Mouse (Mus musculus) liver (tissue): ENCODE data around the gene Nr1h2.
A peak's percentile ranks its signal among the peaks of the same experiment; 100 is the strongest.

Source experiments
- DNase-seq: peaks from one replicate; pipeline ENCODE4 v3.0.0-alpha.2; 2020; ENCODE audit warnings: mixed read lengths

Gene Nr1h2

GRCm38 (mm10) chr7:44584921-44585320, 31.2 kb upstream of the Nr1h2 start:
- DNase-seq = no peak

- DNase-seq = no peak
Measured at GRCm38 (mm10) chr7:44584265-44584804, 30.6 kb upstream of the Nr1h2 start.

GRCm38 (mm10) chr7:44583146-44583545, 29.4 kb upstream of the Nr1h2 start:
- no peak for DNase-seq

GRCm38 (mm10) chr7:44582709-44583108, 29.0 kb upstream of the Nr1h2 start:
- no peak for DNase-seq

- no peak for DNase-seq
Measured at GRCm38 (mm10) chr7:44581637-44582036, 27.9 kb upstream of the Nr1h2 start.

- DNase-seq = no peak
Measured at GRCm38 (mm10) chr7:44576333-44576844, 22.6 kb upstream of the Nr1h2 start.

GRCm38 (mm10) chr7:44572956-44573484, 19.3 kb upstream of the Nr1h2 start:
- no peak for DNase-seq

- no peak for DNase-seq
Measured at GRCm38 (mm10) chr7:44572213-44572701, 18.5 kb upstream of the Nr1h2 start, which contains the start of gene Napsa. Gene Napsa, plus strand, starts transcription at chr7:44572380.

- no peak for DNase-seq
Measured at GRCm38 (mm10) chr7:44571811-44572210, 18.1 kb upstream of the Nr1h2 start.

- DNase-seq = no peak
Measured at GRCm38 (mm10) chr7:44570989-44571388, 17.2 kb upstream of the Nr1h2 start.

GRCm38 (mm10) chr7:44568803-44569202, 15.1 kb upstream of the Nr1h2 start:
- no peak for DNase-seq

- DNase-seq = no peak
Measured at GRCm38 (mm10) chr7:44565414-44565813, 11.7 kb upstream of the Nr1h2 start.

GRCm38 (mm10) chr7:44564486-44564885, 10.7 kb upstream of the Nr1h2 start:
- no peak for DNase-seq

GRCm38 (mm10) chr7:44563284-44563683, 9.5 kb upstream of the Nr1h2 start:
- no peak for DNase-seq

- peak; percentile 82 for DNase-seq
Measured at GRCm38 (mm10) chr7:44560435-44561400, 7.0 kb upstream of the Nr1h2 start.

- no peak for DNase-seq
Measured at GRCm38 (mm10) chr7:44557629-44558028, 3.9 kb upstream of the Nr1h2 start.

GRCm38 (mm10) chr7:44553196-44553764, 471 bp downstream of the Nr1h2 start:
- peak; percentile 92 for DNase-seq

- DNase-seq = no peak
Measured at GRCm38 (mm10) chr7:44552141-44552908, 1.4 kb downstream of the Nr1h2 start.

GRCm38 (mm10) chr7:44551731-44552130, 2.0 kb downstream of the Nr1h2 start:
- DNase-seq = peak; percentile 3

GRCm38 (mm10) chr7:44551301-44551700, 2.5 kb downstream of the Nr1h2 start:
- DNase-seq = no peak

GRCm38 (mm10) chr7:44550409-44550678, 3.4 kb downstream of the Nr1h2 start:
- no peak for DNase-seq

GRCm38 (mm10) chr7:44549621-44550408, 3.9 kb downstream of the Nr1h2 start:
- DNase-seq = no peak
